Mouse (Mus musculus) spleen, adult 2 months (tissue): ENCODE results near the gene Satb2. TPM values are rescaled to one million over a fixed set of nuclear protein-coding genes. Genes with fewer than 3 reads are reported as not detected.

Source experiments
- DNase-seq, 2 experiments: peaks; one replicate each; pipeline versions ENCODE4 v3.0.0 to v3.0.0-alpha.2; 2012 to 2021; ENCODE audit warnings: low spot score in 2 of 2, low read depth in 1 of 2
- H3K27ac ChIP-seq: fragments of 200-500 bp; 2 replicates; pipeline ENCODE4 v1.5.1; 2012; ENCODE audit warnings: low read length, inconsistent platforms; ENCODE audit not compliant: insufficient read depth
- H3K27me3 ChIP-seq: fragments of 200-500 bp; 2 replicates; pipeline ENCODE4 v1.6.1; 2012; ENCODE audit warnings: mild to moderate bottlenecking, moderate library complexity, low read length, inconsistent platforms; ENCODE audit not compliant: control insufficient read depth, insufficient read depth
- H3K36me3 ChIP-seq: fragments of 200-500 bp; 2 replicates; pipeline ENCODE4 v1.6.1; 2012; ENCODE audit warnings: mild to moderate bottlenecking, low read length, inconsistent platforms; ENCODE audit not compliant: control insufficient read depth, insufficient read depth
- H3K4me1 ChIP-seq: fragments of 200-500 bp; 2 replicates; pipeline ENCODE4 v1.6.1; 2011; ENCODE audit warnings: inconsistent platforms; ENCODE audit not compliant: control insufficient read depth, insufficient read depth, insufficient read length
- H3K4me3 ChIP-seq: fragments of 200-500 bp; 2 replicates; pipeline ENCODE4 v1.5.1; 2011; ENCODE audit warnings: mild to moderate bottlenecking, inconsistent platforms; ENCODE audit not compliant: insufficient read depth, insufficient read length; ENCODE audit errors: extremely low read depth
- CTCF ChIP-seq: fragments of 200-500 bp; IDR thresholded peaks from 2 replicates; pipeline ENCODE4 v1.5.1; 2011; ENCODE audit warnings: mild to moderate bottlenecking, inconsistent platforms; ENCODE audit not compliant: insufficient read depth, insufficient read length, insufficient replicate concordance; ENCODE audit errors: extremely low read depth
- POLR2A ChIP-seq: fragments of 200-500 bp; IDR thresholded peaks from 2 replicates; pipeline ENCODE4 v1.6.1; 2011; ENCODE audit warnings: low read depth, low read length, inconsistent platforms
- WGBS: fragments of 180-500 bp; shearing (Covaris S2); methylation state at CpG from one replicate; pipeline ENCODE4 v1.1.7; 2018; 5-methylcytosine and 5-hydroxymethylcytosine counted together
- polyA plus RNA-seq: library from polyadenylated mRNA; depleted of rRNA; stranded (reverse); fragments of >200 nt; gene quantifications from 2 replicates; pipeline ENCODE4 v1.2.3, GENCODE M21; 2012

The Satb2 gene
- polyA plus RNA-seq, 1 experiment, result 0.36 TPM

- Histone ChIP-seq H3K36me3 (no peaks in the 10 kb centered on the region), H3K4me1 (peaks cover 3% of the 10 kb centered on the region), H3K27me3 (peaks cover 24% of the 10 kb centered on the region), H3K27ac (no peak overlapping the region), H3K4me3 (no peak overlapping the region)
- TF ChIP-seq CTCF (no peak), POLR2A (no peak)
- WGBS, result 5% methylated on average over 47 of the region's 47 CpGs
- peak in 1 of 2 experiments; percentile 56 for DNase-seq
Measured at GRCm38 (mm10) chr1:56969364-56970360, 8.8 kb downstream of the Satb2 start.

DNA sequence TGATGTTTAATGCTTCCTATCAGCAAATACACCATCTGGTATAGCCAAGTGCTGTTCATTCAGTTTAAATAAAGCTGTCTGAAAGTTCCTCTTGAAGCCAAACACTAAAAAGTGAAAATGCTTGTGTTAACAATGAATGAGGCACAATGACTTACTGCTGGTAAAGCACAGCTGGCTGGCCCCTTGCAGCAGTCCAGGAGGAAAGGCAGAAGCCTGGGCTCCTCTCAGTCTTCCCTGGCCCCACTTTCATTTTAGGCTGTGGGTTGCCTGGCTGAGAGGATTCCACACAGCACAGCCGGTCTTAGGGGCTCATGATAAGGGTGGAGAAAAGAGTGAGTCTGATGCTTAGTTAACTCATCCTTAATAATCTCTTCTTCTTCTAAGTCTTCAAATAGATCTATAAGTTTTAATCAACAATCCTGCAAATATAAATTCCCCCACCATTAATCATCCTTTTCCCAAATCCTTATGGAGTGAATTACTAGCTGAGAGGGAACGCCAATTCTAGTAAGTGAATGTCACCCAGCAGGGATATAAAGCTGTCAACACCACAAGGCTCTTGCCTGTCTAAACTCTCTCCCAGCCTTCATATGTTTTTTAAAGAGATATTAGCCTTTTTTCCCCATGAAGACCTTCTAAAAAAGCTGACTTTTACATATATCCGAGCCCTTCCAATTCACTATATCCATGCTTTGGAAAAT, 12.4 kb downstream of the Satb2 start:
- Histone ChIP-seq H3K4me3 (no peak overlapping the region), H3K27me3 (peaks cover 5% of the 10 kb centered on the region), H3K36me3 (no peaks in the 10 kb centered on the region), H3K27ac (no peak overlapping the region), H3K4me1 (no peaks in the 10 kb centered on the region; the same call in 1 of the 2 replicates)
- no peak for DNase-seq
- WGBS, result 87% methylated on average over 3 of the region's 3 CpGs
- TF ChIP-seq POLR2A (no peak), CTCF (no peak)

DNA sequence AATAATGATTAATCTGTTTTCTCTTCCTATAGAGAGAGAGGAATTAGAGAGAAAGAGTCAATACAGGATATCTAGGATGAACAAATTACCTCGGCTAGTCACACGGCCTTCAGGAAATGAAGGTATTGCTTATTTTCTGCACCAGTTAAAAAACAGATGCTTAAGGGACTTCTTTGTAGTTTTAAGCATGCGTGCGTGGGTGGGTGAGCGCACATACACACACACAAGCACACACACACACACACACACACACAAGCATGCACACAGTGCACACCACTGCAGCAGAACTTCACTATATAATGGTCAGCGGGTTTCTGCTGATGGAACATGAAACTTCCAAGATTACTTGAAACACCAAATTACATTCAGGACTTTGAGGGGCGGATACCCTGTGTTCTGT, 14.0 kb downstream of the Satb2 start:
- WGBS, result 89% methylated on average over 7 of the region's 7 CpGs
- H3K27me3 ChIP-seq, result no peaks in the 10 kb centered on the region; the same call in 1 of the 2 replicates
- H3K4me1 ChIP-seq, result no peaks in the 10 kb centered on the region
- no peak for DNase-seq
- no peaks in the 10 kb centered on the region for H3K36me3 ChIP-seq
- H3K4me3 ChIP-seq, result no peak overlapping the region
- H3K27ac ChIP-seq, result no peak overlapping the region
- no peak for TF ChIP-seq POLR2A
- TF ChIP-seq CTCF, result no peak

- Histone ChIP-seq H3K4me3 (no peak overlapping the region), H3K27me3 (no peaks in the 10 kb centered on the region; the same call in 1 of the 2 replicates), H3K27ac (no peak overlapping the region), H3K36me3 (no peaks in the 10 kb centered on the region), H3K4me1 (no peaks in the 10 kb centered on the region)
- DNase-seq, result no peak
- 37% methylated on average over 4 of the region's 4 CpGs for WGBS
- TF ChIP-seq CTCF, result no peak
- no peak for TF ChIP-seq POLR2A
Measured at GRCm38 (mm10) chr1:56963291-56963690, 15.2 kb downstream of the Satb2 start.

DNA sequence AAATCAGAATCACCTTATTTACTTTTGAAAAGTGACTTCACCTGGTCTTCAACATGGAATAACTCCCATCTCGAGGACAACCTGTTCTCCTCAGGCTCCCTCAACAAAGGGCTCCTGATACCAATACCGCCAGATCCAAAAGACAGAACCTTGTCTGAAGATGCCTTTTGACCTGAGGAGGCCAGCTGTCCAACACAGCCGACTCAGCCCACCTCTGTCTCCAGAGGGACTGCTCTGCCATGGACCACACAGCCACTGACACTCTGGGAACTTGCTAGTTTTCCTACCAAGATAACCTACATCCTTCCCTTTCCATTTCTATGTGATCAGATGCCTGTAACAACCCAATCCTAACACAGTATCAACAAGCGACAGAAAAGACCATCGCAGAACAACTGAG, 19.5 kb downstream of the Satb2 start:
- WGBS, result 87% methylated on average over 5 of the region's 5 CpGs
- no peaks in the 10 kb centered on the region for H3K27me3 ChIP-seq
- TF ChIP-seq CTCF, result no peak
- no peak for TF ChIP-seq POLR2A
- H3K4me3 ChIP-seq, result no peak overlapping the region
- DNase-seq, result no peak
- H3K4me1 ChIP-seq, result no peaks in the 10 kb centered on the region
- no peaks in the 10 kb centered on the region for H3K36me3 ChIP-seq
- H3K27ac ChIP-seq, result no peak overlapping the region

GRCm38 (mm10) chr1:56957942-56958341, 20.5 kb downstream of the Satb2 start:
- Histone ChIP-seq H3K4me3 (no peak overlapping the region), H3K27me3 (no peaks in the 10 kb centered on the region), H3K36me3 (no peaks in the 10 kb centered on the region), H3K4me1 (no peaks in the 10 kb centered on the region), H3K27ac (no peak overlapping the region)
- TF ChIP-seq CTCF (no peak), POLR2A (no peak)
- WGBS, result 86% methylated on average over 7 of the region's 7 CpGs
- DNase-seq, result no peak
